Mouse (Mus musculus): Measurements from ENCODE around the gene Peli2. TPM values are rescaled to one million over a fixed set of nuclear protein-coding genes. Genes with fewer than 3 reads are reported as not detected.

Gene Peli2
- total and polyA plus RNA-seq, 3 experiments: 10.1 to 20.3 (median 17.2) TPM

GRCm38 (mm10) chr14:48086682-48087297 lies 33.8 kb upstream of the Peli2 start:
- TF ChIP-seq CTCF (IDR thresholded peaks at IDR 0.05): no peak
- H3K27ac ChIP-seq: no peak overlapping the region
- no peaks in the 10 kb centered on the region for H3K4me1 ChIP-seq (ENCODE audit: control insufficient read depth, insufficient read depth, low read length)
- no peaks in the 10 kb centered on the region for H3K36me3 ChIP-seq (ENCODE audit: control insufficient read depth, insufficient read depth, low read length)
- no peaks in the 10 kb centered on the region for H3K27me3 ChIP-seq (ENCODE audit: control insufficient read depth, insufficient read depth, low read length)
- no peak overlapping the region for H3K4me3 ChIP-seq
- WGBS: 62% methylated on average over 7 of the region's 7 CpGs
- H3K79me2 ChIP-seq (replicated peaks; ENCODE audit: control insufficient read depth, insufficient read depth, low read length): no peaks in the 10 kb centered on the region
- intact Hi-C loops (cut with DNase I): loop anchor here (10.0 kb wide), 1 partner anchor 62 kb away; no protein-coding TSS in a partner anchor
- H3K9ac ChIP-seq (ENCODE audit: low read depth, low read length): no peak overlapping the region
- no peak for DNase-seq

- no peaks in the 10 kb centered on the region for H3K4me1 ChIP-seq (ENCODE audit: control insufficient read depth, insufficient read depth, low read length)
- H3K4me3 ChIP-seq: no peak overlapping the region
- intact Hi-C loops (cut with DNase I): loop anchor here (10.0 kb wide), 1 partner anchor 63 kb away; no protein-coding TSS in a partner anchor
- no peaks in the 10 kb centered on the region for H3K27me3 ChIP-seq (ENCODE audit: control insufficient read depth, insufficient read depth, low read length)
- H3K36me3 ChIP-seq (ENCODE audit: control insufficient read depth, insufficient read depth, low read length): no peaks in the 10 kb centered on the region
- DNase-seq: no peak
- TF ChIP-seq CTCF (IDR thresholded peaks at IDR 0.05) (no peak), POLR2A (IDR thresholded peaks at IDR 0.05; ENCODE audit: insufficient read depth, low read depth, low read length) (no peak)
- H3K79me2 ChIP-seq (replicated peaks; ENCODE audit: control insufficient read depth, insufficient read depth, low read length): no peaks in the 10 kb centered on the region
- WGBS: 78% methylated on average over 8 of the region's 8 CpGs
- H3K9ac ChIP-seq (ENCODE audit: low read depth, low read length): no peak overlapping the region
- H3K27ac ChIP-seq: no peak overlapping the region
These were observed 33.3 kb upstream of the Peli2 start for GRCm38 (mm10) chr14:48087298-48087830.

- H3K4me3 ChIP-seq: no peak overlapping the region
- H3K4me1 ChIP-seq (ENCODE audit: control insufficient read depth, insufficient read depth, low read length): no peaks in the 10 kb centered on the region
- TF ChIP-seq EP300 (IDR thresholded peaks at IDR 0.05; ENCODE audit: insufficient read depth, low read depth, low read length) (no peak), POLR2A (IDR thresholded peaks at IDR 0.05; ENCODE audit: insufficient read depth, low read depth, low read length) (no peak), CTCF (IDR thresholded peaks at IDR 0.05) (no peak)
- no peaks in the 10 kb centered on the region for H3K36me3 ChIP-seq (ENCODE audit: control insufficient read depth, insufficient read depth, low read length)
- 29% methylated on average over 4 of the region's 4 CpGs for WGBS
- no peaks in the 10 kb centered on the region for H3K79me2 ChIP-seq (replicated peaks; ENCODE audit: control insufficient read depth, insufficient read depth, low read length)
- H3K9ac ChIP-seq (ENCODE audit: low read depth, low read length): no peak overlapping the region
- no peak overlapping the region for H3K27ac ChIP-seq
- intact Hi-C loops (cut with DNase I): no loop called here
- no peaks in the 10 kb centered on the region for H3K27me3 ChIP-seq (ENCODE audit: control insufficient read depth, insufficient read depth, low read length)
- no peak for DNase-seq
These were observed 30.2 kb upstream of the Peli2 start for GRCm38 (mm10) chr14:48090465-48090864.

- WGBS: 84% methylated on average over 8 of the region's 8 CpGs
- Histone ChIP-seq H3K27ac (no peak overlapping the region), H3K4me1 (ENCODE audit: control insufficient read depth, insufficient read depth, low read length) (no peaks in the 10 kb centered on the region), H3K27me3 (ENCODE audit: control insufficient read depth, insufficient read depth, low read length) (no peaks in the 10 kb centered on the region), H3K4me3 (no peak overlapping the region), H3K9ac (ENCODE audit: low read depth, low read length) (no peak overlapping the region), H3K79me2 (replicated peaks; ENCODE audit: control insufficient read depth, insufficient read depth, low read length) (no peaks in the 10 kb centered on the region), H3K36me3 (ENCODE audit: control insufficient read depth, insufficient read depth, low read length) (no peaks in the 10 kb centered on the region)
- DNase-seq: no peak
- TF ChIP-seq POLR2A (IDR thresholded peaks at IDR 0.05; ENCODE audit: insufficient read depth, low read depth, low read length) (no peak), CTCF (IDR thresholded peaks at IDR 0.05) (no peak), EP300 (IDR thresholded peaks at IDR 0.05; ENCODE audit: insufficient read depth, low read depth, low read length) (no peak)
- intact Hi-C loops (cut with DNase I): no loop called here
These were observed 29.5 kb upstream of the Peli2 start for GRCm38 (mm10) chr14:48091160-48091559.

GRCm38 (mm10) chr14:48098253-48098652 lies 22.4 kb upstream of the Peli2 start:
- no peak overlapping the region for H3K9ac ChIP-seq (ENCODE audit: low read depth, low read length)
- intact Hi-C loops (cut with DNase I): no loop called here
- no peaks in the 10 kb centered on the region for H3K27me3 ChIP-seq (ENCODE audit: control insufficient read depth, insufficient read depth, low read length)
- H3K36me3 ChIP-seq (ENCODE audit: control insufficient read depth, insufficient read depth, low read length): no peaks in the 10 kb centered on the region
- H3K27ac ChIP-seq: no peak overlapping the region
- no peaks in the 10 kb centered on the region for H3K4me1 ChIP-seq (ENCODE audit: control insufficient read depth, insufficient read depth, low read length)
- DNase-seq: no peak
- TF ChIP-seq POLR2A (IDR thresholded peaks at IDR 0.05; ENCODE audit: insufficient read depth, low read depth, low read length) (no peak), EP300 (IDR thresholded peaks at IDR 0.05; ENCODE audit: insufficient read depth, low read depth, low read length) (no peak), CTCF (IDR thresholded peaks at IDR 0.05) (no peak)
- WGBS: 68% methylated on average over 6 of the region's 6 CpGs
- no peaks in the 10 kb centered on the region for H3K79me2 ChIP-seq (replicated peaks; ENCODE audit: control insufficient read depth, insufficient read depth, low read length)
- no peak overlapping the region for H3K4me3 ChIP-seq

- intact Hi-C loops (cut with DNase I): no loop called here
These were observed 21.3 kb upstream of the Peli2 start for GRCm38 (mm10) chr14:48099354-48099753.

More at GRCm38 (mm10) chr14:48099354-48099753, 21.3 kb upstream of the Peli2 start:
- TF ChIP-seq POLR2A (IDR thresholded peaks at IDR 0.05; ENCODE audit: insufficient read depth, low read depth, low read length): no peak
- no peak for TF ChIP-seq CTCF (IDR thresholded peaks at IDR 0.05)
- TF ChIP-seq EP300 (IDR thresholded peaks at IDR 0.05; ENCODE audit: insufficient read depth, low read depth, low read length): no peak
- Histone ChIP-seq H3K79me2 (replicated peaks; ENCODE audit: control insufficient read depth, insufficient read depth, low read length) (no peaks in the 10 kb centered on the region), H3K4me3 (no peak overlapping the region), H3K9ac (ENCODE audit: low read depth, low read length) (no peak overlapping the region), H3K4me1 (ENCODE audit: control insufficient read depth, insufficient read depth, low read length) (no peaks in the 10 kb centered on the region), H3K36me3 (ENCODE audit: control insufficient read depth, insufficient read depth, low read length) (no peaks in the 10 kb centered on the region), H3K27ac (no peak overlapping the region), H3K27me3 (ENCODE audit: control insufficient read depth, insufficient read depth, low read length) (no peaks in the 10 kb centered on the region)
- 59% methylated on average over 1 of the region's 1 CpGs for WGBS
- no peak for DNase-seq

Data from heart, adult 2 months (tissue).